Mouse (Mus musculus): ENCODE measurements around the gene Wrap53. TPM values are rescaled to one million over a fixed set of nuclear protein-coding genes. Genes with fewer than 3 reads are reported as not detected.

The Wrap53 gene
- polyA plus RNA-seq, 1 experiment from 2014 or later: 17.9 TPM

GRCm38 (mm10) chr11:69526631-69527030, 53.4 kb downstream of the Wrap53 start:
- H3K9ac ChIP-seq (ENCODE audit: low read depth, low read length): no peak overlapping the region
- H3K27me3 ChIP-seq (ENCODE audit: insufficient read depth, low read length): no peaks in the 10 kb centered on the region
- H3K4me3 ChIP-seq (replicated peaks; ENCODE audit: low read depth, low read length): peak overlapping the region; percentile 24; the same call in 1 of the 2 replicates
- peak overlapping the region; percentile 63 for H3K4me2 ChIP-seq (ENCODE audit: low read length)
- no peak overlapping the region for H3K27ac ChIP-seq
- no peaks in the 10 kb centered on the region for H3K9me3 ChIP-seq (replicated peaks; ENCODE audit: low read length)
- no peak for TF ChIP-seq CTCF (IDR thresholded peaks at IDR 0.05; ENCODE audit: low read depth)
- 28% methylated on average over 4 of the region's 4 CpGs for WGBS
- 0 out of 2 replicates have a peak, but pooled peaks cover 6% of the 10 kb centered on the region for H3K4me1 ChIP-seq (replicated peaks; ENCODE audit: insufficient read depth, low read length)
- DNase-seq (ENCODE audit: low spot score) (no peak), ATAC-seq (replicated peaks; ENCODE audit: low FRiP score, low read depth) (no peak)
- no peaks in the 10 kb centered on the region for H3K36me3 ChIP-seq (ENCODE audit: insufficient read depth, low read length)

GRCm38 (mm10) chr11:69525661-69526060, 54.4 kb downstream of the Wrap53 start:
- Histone ChIP-seq H3K27ac (no peak overlapping the region), H3K4me1 (replicated peaks; ENCODE audit: insufficient read depth, low read length) (0 out of 2 replicates have a peak, but pooled peaks cover 6% of the 10 kb centered on the region), H3K9me3 (replicated peaks; ENCODE audit: low read length) (no peaks in the 10 kb centered on the region), H3K9ac (ENCODE audit: low read depth, low read length) (no peak overlapping the region), H3K4me2 (ENCODE audit: low read length) (no peak overlapping the region), H3K36me3 (ENCODE audit: insufficient read depth, low read length) (no peaks in the 10 kb centered on the region), H3K27me3 (ENCODE audit: insufficient read depth, low read length) (no peaks in the 10 kb centered on the region), H3K4me3 (replicated peaks; ENCODE audit: low read depth, low read length) (no peak overlapping the region)
- whole genome bisulfite sequencing: 87% methylated on average over 9 of the region's 9 CpGs
- ATAC-seq (replicated peaks; ENCODE audit: low FRiP score, low read depth) (no peak), DNase-seq (ENCODE audit: low spot score) (no peak)
- TF ChIP-seq CTCF (IDR thresholded peaks at IDR 0.05; ENCODE audit: low read depth): no peak

- 0 out of 2 replicates have a peak, but pooled peaks cover 6% of the 10 kb centered on the region for H3K4me1 ChIP-seq (replicated peaks; ENCODE audit: insufficient read depth, low read length)
- H3K27me3 ChIP-seq (ENCODE audit: insufficient read depth, low read length): no peaks in the 10 kb centered on the region
- H3K9me3 ChIP-seq (replicated peaks; ENCODE audit: low read length): no peaks in the 10 kb centered on the region
- no peaks in the 10 kb centered on the region for H3K36me3 ChIP-seq (ENCODE audit: insufficient read depth, low read length)
- no peak overlapping the region for H3K27ac ChIP-seq
- TF ChIP-seq CTCF (IDR thresholded peaks at IDR 0.05; ENCODE audit: low read depth): no peak
- DNase-seq (ENCODE audit: low spot score) (no peak), ATAC-seq (replicated peaks; ENCODE audit: low FRiP score, low read depth) (no peak)
- 90% methylated on average over 4 of the region's 4 CpGs for WGBS
- no peak overlapping the region for H3K4me3 ChIP-seq (replicated peaks; ENCODE audit: low read depth, low read length)
- no peak overlapping the region for H3K4me2 ChIP-seq (ENCODE audit: low read length)
- no peak overlapping the region for H3K9ac ChIP-seq (ENCODE audit: low read depth, low read length)
Observed at GRCm38 (mm10) chr11:69523651-69524050, 56.4 kb downstream of the Wrap53 start.

GRCm38 (mm10) chr11:69521526-69522149, 58.4 kb downstream of the Wrap53 start:
- ATAC-seq (replicated peaks; ENCODE audit: low FRiP score, low read depth) (no peak), DNase-seq (ENCODE audit: low spot score) (no peak)
- no peak overlapping the region for H3K4me2 ChIP-seq (ENCODE audit: low read length)
- no peak overlapping the region for H3K9ac ChIP-seq (ENCODE audit: low read depth, low read length)
- no peak for TF ChIP-seq CTCF (IDR thresholded peaks at IDR 0.05; ENCODE audit: low read depth)
- H3K4me3 ChIP-seq (replicated peaks; ENCODE audit: low read depth, low read length): no peak overlapping the region
- no peaks in the 10 kb centered on the region for H3K9me3 ChIP-seq (replicated peaks; ENCODE audit: low read length)
- no peaks in the 10 kb centered on the region for H3K4me1 ChIP-seq (replicated peaks; ENCODE audit: insufficient read depth, low read length)
- WGBS: 85% methylated on average over 9 of the region's 9 CpGs
- no peaks in the 10 kb centered on the region for H3K27me3 ChIP-seq (ENCODE audit: insufficient read depth, low read length)
- no peak overlapping the region for H3K27ac ChIP-seq
- no peaks in the 10 kb centered on the region for H3K36me3 ChIP-seq (ENCODE audit: insufficient read depth, low read length)

- 55% methylated on average over 4 of the region's 4 CpGs for WGBS
- Histone ChIP-seq H3K4me2 (ENCODE audit: low read length) (no peak overlapping the region), H3K4me3 (replicated peaks; ENCODE audit: low read depth, low read length) (no peak overlapping the region), H3K9me3 (replicated peaks; ENCODE audit: low read length) (no peaks in the 10 kb centered on the region), H3K27me3 (ENCODE audit: insufficient read depth, low read length) (no peaks in the 10 kb centered on the region), H3K27ac (no peak overlapping the region), H3K4me1 (replicated peaks; ENCODE audit: insufficient read depth, low read length) (no peaks in the 10 kb centered on the region), H3K9ac (ENCODE audit: low read depth, low read length) (no peak overlapping the region), H3K36me3 (ENCODE audit: insufficient read depth, low read length) (no peaks in the 10 kb centered on the region)
- TF ChIP-seq CTCF (IDR thresholded peaks at IDR 0.05; ENCODE audit: low read depth): no peak
- DNase-seq (ENCODE audit: low spot score) (no peak), ATAC-seq (replicated peaks; ENCODE audit: low FRiP score, low read depth) (no peak)
Observed at GRCm38 (mm10) chr11:69519976-69520375, 60.1 kb downstream of the Wrap53 start.

- H3K27me3 ChIP-seq (ENCODE audit: insufficient read depth, low read length): no peaks in the 10 kb centered on the region
- H3K27ac ChIP-seq: no peak overlapping the region
- DNase-seq (ENCODE audit: low spot score) (no peak), ATAC-seq (replicated peaks; ENCODE audit: low FRiP score, low read depth) (no peak)
- H3K36me3 ChIP-seq (ENCODE audit: insufficient read depth, low read length): no peaks in the 10 kb centered on the region
- no peaks in the 10 kb centered on the region for H3K9me3 ChIP-seq (replicated peaks; ENCODE audit: low read length)
- no peak overlapping the region for H3K4me3 ChIP-seq (replicated peaks; ENCODE audit: low read depth, low read length)
- TF ChIP-seq CTCF (IDR thresholded peaks at IDR 0.05; ENCODE audit: low read depth): no peak
- 63% methylated on average over 3 of the region's 3 CpGs for whole genome bisulfite sequencing
- no peak overlapping the region for H3K9ac ChIP-seq (ENCODE audit: low read depth, low read length)
- no peak overlapping the region for H3K4me2 ChIP-seq (ENCODE audit: low read length)
- no peaks in the 10 kb centered on the region for H3K4me1 ChIP-seq (replicated peaks; ENCODE audit: insufficient read depth, low read length)
Observed at GRCm38 (mm10) chr11:69516661-69517060, 63.4 kb downstream of the Wrap53 start.
